Mouse (Mus musculus) frontal cortex, postnatal 10 days (tissue): ENCODE measurements around the gene Slc8b1.
A peak's percentile ranks its signal among the peaks of the same experiment; 100 is the strongest.

Source experiments
- DNase-seq, 2 experiments: peaks; one replicate each; pipeline ENCODE4 v3.0.0; 2022; ENCODE audit warnings: low spot score in 2 of 2, mixed read lengths in 1 of 2

Gene Slc8b1

DNA sequence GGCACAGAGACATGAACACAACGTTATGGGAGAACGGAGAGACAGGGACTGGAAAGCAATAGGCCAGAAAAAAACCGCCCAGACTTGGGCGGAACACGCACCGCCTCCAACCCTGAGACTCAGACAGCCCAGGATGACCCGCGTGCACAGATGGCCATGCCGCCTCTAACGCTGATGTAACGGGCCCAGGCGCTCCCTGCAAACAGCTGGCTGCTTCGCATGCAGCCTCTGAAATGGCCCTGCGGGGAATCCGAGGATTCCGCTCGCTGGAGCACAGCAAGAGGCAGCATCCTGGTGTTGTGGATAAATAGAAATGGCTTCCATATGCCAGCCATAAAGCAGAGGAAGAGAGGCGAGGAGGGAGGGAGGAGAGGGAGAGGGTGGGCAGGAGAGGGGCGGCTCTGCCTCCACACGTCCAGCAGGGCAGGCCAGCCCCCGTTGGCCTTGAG lies 56.3 kb downstream of the Slc8b1 start:
- DNase-seq = no peak

DNA sequence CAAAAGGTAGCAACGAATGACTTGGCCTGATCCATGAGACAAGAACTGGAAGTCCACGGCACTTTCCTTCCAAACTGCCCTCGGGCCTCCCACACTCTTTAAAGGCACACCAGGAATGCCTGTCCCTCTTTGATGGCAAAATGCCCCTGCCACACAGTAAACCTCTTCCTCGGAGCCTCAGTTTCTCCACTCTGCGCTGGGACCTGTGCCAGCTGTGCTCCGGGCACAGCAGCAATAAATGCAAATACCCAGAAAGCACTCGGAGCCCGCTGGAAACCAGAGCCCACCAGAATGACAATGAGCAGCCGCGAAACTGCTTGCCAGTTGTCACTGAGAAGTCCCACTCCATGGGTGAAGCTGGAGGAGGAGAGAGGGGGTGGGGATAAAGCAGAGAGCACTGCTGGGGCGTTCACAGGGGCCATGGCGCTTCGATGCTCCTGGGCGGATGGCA lies 56.8 kb downstream of the Slc8b1 start:
- DNase-seq = no peak

DNA sequence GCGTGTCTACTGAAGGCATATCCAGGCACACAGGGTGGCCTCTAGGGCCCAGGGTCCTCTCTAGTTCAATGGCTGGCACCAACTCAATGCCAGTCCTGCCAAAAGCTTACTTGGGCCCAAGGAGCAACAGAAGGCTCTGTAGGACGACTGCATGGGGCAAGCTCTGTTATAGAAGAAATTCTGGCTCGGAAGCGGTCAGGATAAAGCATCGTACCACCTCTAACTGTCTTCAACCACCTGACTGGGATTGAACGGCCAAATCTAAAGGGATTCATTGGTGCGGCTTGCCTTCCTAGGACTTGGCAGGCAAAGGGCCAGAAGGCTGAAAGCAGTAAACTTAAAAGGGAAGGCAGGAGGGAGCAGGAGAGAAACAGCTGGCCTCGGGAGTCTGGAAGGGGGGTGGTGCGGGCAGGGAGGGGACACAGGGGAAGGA lies 57.4 kb downstream of the Slc8b1 start:
- DNase-seq = peak in 1 of 2 experiments; percentile 43

DNA sequence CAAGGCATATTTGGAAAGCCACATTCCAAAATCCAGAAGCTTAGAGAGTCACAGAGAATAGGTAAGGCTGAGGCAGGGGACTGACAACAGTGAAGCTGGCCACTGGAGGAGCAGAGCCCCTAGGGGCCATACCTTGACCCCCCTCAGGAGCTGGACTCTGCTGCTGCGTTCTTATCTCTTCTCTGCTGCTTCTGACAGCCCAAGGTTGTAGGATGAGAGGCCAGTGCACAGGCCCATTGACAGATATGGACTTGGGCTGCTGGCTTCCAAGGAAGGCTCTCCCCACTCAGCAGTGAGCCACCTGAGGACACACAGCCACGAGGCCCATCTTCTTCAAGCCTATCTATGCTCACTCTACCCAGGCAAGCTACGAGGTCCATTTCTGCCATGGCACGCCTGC lies 58.0 kb downstream of the Slc8b1 start:
- DNase-seq = no peak

DNA sequence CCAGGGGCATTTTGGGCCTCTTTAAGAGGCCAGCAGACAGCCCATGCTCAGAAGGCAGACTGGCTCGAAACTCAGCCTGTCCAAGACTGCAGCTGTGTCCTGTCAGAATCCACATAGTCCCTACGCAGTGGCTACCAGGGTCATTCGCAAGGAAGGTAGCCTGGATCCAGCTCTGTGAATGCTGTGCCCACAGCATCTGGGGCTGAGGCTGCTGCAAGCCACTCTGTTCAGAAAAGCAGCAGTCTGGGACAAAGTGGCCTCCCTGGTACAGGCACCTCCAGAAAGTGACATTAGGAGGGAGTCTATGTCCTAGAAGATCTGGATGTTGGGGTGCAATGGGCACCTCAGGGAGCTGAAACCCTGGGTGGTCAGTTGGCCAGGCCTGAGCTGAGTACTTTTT lies 58.8 kb downstream of the Slc8b1 start:
- DNase-seq = no peak

DNA sequence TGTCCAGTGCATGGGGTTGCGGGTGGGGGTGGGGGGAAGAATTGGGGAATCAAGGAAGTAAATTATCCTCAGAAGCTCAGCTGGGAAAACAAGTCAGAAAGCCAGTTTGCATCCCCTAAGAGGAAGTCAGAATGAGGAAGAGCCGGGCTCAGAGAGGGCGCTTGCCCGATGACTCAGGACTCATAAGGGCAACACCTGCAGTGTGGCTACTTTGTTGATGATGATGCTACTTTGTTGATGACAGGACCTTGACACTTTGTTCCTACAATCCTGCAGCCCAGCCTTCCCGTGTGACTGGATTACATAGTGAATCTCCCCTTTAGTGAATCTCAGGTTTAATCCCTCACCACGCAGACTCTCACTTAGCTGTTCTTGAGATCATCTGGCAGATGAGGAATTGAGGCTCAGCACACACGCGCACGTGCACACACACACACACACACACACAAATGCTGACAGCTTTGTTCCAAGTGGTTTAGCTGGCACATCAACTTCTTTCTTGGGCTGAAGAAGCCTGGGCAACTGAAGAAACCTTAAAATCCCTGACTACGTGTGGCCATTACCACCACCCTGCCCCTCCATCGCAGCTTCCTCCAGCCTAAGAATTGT lies 59.4 kb downstream of the Slc8b1 start:
- no peak for DNase-seq

DNA sequence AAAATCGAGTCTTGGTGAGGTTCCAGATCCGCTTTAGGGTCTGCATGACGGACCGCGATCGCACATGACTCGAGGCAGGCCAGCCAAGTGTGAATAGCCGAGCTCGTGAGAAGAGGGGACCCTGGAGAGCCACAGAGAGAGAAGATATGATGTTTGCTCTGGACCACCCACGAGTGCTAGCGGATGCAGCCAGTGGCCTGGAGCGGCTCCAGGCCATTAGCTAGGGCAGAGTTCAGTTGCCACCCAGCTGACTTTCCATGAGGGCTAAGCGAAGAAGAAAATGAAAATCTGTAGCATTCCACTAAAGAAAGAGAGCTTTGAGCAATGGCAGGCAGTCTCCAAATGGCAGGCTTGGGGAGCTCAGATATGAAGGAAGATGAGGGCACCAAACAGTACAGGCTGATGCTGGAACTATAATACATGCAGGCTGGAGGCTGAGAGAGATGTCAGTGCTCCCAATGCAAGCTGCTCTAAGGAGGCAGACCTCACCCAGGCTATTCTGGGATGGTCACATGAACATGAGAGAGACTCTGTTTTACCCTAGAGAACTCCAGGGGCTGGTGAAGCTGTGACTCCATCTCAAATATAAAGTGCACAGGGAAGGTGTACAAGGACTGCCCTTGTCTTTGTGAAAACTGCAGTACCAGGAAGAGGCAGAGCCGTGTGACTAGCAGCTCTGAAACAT lies 60.2 kb downstream of the Slc8b1 start:
- no peak for DNase-seq

DNA sequence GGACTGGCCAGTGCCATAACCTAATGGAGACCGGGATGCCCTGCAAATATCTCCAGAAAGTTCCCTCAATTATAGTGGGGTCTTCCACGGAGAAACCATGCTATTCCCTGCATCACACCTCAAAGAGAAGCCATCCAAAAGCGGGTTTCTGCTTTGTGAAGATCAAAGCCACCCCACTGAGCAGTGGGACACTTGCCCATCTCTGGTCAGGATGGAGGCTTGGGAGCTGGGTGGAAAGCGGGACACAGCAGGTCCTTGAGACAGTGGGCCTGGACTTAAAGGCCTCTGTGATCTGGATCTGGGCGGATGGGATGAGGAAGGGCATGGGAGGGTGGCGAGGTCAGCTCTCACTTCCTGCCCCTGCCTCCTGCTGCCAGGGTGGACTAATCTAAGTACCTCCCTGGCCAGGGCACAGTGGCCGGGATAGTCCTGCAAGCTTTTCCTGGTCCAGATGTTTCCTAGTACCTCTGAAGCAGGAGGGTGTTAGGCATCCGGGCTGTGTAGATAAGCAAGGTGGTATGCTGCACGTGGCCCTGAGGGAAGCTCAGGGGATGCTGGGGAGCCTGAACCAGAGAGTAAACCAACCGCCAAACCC lies 63.6 kb downstream of the Slc8b1 start:
- DNase-seq = no peak

DNA sequence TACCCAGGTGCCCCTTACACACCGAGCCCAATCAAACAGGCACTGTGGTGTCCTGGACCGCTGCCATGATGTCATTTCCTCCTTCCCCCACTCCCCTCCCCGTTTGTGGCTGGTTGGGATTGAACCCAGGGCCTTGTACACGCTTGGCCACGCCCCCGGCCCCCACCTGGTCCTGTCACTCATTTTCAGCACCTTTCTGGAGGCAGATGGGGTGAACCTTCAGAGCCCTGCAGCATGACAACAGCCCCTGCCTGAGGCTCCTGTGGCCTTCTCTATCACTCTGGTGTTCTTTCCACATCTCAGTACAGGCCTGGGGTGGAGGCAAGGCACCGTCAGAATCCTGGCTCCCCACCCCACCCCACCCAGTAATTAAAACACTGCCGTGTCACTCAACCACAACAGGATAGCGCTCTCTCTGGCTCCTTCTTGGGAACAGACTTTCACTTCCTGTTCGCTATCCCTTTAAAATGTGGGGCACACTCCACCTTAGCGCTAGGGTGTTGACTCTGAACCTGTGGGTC lies 65.9 kb downstream of the Slc8b1 start:
- no peak for DNase-seq

DNA sequence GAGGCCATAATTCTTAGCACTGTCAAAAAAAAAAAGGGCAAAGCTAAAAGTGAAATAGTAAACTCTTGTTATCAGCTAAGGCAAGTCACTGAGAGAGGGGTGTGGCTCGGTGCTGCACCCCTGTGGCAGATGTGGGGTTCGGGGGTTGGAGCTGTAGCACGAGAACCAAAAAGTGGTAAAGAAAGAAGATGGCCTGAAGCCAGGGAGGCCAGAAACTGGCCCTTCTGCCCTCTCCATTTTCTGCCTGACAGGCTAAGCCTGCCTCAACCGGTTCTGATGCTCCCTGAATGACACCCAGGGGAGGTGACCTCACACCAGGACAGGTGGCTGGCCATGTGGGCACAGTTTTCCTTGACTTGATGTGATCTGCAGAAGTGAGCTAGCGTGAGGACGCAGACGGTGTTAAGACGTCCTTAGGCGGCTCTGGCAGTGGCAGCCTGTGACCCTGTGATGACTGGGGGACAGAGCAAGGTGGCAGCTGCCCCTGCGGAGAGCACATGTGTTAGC lies 67.0 kb downstream of the Slc8b1 start:
- no peak for DNase-seq

DNA sequence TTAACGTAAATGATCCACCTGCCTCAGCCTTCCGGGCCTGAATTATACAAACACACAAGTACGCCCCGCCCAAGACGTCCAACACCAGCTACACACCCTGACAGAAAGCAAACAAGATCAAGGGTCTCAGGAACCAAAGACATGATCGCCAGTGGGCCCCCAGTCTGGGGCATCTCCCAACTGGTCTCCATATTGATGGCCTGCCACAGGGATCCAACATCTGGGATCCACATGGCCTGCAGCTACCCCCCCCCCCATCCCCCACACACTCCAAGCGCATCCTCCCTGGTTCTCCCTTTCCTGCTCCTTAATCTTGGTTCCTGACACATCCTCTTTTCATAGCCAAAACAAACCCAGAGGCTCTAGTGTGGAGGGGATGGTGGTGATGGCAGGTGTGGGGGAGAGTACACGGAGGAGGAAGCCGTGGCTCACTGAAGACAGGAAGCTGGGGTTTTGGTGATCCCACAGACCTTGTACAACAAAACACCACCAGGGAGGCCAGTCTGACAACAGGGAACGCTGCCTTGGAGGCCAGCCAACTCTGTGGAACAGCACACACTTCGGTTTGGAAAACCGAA lies 67.6 kb downstream of the Slc8b1 start:
- no peak for DNase-seq

DNA sequence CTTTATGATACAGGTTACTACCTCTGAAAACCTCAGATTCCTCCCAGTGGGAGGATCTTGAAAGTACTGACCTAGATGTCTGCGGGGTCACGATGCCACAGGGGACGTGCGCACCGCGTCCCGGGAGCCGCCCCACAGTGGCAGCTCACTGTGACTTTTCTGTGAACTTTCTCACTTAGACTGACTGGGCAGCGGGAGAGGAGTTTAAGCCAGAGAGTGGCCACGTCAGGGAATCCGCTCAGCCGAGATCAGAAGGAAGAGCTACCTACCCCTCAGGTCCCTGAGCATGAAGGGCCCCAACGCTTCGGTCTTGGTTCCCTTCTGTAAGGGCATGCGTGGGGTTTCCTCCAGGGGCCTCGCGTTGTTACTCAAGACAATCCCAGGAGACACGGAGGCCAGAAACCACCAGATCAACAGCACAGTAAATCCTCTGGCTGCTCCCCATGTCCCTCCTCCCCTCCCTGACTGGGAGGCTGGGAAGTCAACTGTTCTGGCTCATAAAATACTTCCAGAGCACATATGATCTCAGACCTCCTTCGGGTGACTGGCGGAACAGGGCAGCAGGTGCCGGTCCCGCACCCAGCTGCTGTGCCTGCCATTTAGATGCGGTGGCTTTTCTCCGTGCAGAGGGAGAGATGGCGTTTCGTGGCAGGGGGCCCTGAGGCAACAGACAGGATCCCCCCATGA lies 68.4 kb downstream of the Slc8b1 start:
- DNase-seq = no peak

DNA sequence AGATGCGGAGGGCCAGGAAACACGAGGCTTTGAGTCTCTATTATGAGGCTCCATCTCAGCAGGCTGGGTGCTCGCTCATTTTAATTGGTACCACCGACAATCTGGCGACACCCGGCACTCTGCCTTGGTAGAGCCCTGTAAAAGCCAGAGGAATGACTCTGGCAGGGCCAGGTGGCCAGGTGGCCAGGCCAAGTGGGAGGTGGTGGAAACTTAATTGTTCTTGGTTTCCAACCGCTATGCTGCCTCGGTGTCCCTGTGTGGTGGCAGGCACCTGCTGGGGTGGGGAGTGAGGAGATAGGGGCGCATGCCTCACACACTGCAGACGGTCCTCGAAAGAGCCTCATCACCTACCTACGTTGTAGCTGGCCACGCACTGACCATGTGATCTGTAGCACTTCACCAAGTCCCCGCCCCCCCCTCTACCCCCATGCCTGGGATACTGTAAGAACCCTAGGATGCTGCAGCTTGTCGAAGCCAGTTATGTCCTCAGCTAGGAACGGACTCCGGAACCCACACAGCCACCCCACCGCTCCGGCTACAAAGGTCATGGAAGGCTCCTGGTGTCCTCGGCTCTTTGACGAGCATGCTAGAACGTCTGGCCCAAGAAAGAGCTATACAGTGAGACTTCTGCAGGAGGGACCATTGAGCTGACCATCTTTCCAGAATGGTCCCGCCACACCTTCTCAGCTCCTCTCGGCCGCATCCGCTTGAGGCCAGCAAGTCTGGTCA lies 69.1 kb downstream of the Slc8b1 start:
- no peak for DNase-seq

DNA sequence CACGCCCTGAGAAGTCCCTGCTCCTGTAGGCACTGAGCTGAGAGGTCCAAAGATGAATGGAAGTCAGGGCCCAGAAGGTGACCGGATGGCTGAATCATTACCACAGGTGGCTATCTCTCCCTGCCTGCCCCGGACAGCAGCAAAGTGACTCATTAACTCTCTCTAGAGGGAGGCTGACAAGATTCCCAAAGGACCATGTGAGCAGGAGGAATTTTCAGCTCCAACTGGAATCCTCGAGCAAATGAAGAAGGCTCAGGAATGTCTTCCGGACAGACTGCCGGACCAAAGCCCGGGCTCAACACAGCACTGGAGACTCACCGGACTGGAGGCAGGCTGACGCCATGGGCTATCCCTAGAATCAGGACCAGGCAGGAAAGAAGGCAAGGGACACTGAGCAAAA lies 71.0 kb downstream of the Slc8b1 start:
- no peak for DNase-seq

DNA sequence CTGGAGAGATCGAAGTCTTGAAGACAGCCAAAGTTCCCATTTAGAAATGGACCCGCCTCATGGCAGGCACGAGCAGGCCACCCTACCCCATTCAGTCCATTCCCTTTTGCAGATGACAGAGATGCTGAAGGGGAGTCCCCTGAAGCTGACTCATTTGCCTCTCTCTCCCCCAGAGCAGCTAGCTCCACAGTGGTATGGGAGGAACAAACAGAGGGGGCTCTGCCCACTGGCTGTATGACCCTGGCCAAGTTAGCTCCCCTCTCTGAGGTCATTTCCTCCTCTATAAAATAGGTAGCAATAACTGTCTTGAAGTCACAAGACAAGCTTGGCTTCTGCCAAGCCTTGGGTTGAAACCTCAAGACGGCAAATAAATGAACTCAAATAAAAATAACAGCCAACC lies 72.5 kb downstream of the Slc8b1 start:
- no peak for DNase-seq
